Mouse (Mus musculus): ENCODE measurements around the gene Esrrb. TPM values are rescaled to one million over a fixed set of nuclear protein-coding genes. Genes with fewer than 3 reads are reported as not detected.
A peak's percentile ranks its signal among the peaks of the same experiment; 100 is the strongest.

The Esrrb gene
- polyA plus RNA-seq, 1 experiment from 2014 or later: 3.7 TPM

GRCm38 (mm10) chr12:86473630-86474029 is 112.7 kb downstream of the Esrrb start:
- no peaks in the 10 kb centered on the region for H3K36me3 ChIP-seq (ENCODE audit: control insufficient read depth, insufficient read depth, low read length)
- no peak overlapping the region for H3K27ac ChIP-seq (ENCODE audit: low read depth, low read length)
- no peak overlapping the region for H3K9ac ChIP-seq (replicated peaks; ENCODE audit: low read depth, low read length)
- H3K27me3 ChIP-seq (ENCODE audit: control insufficient read depth, insufficient read depth, low read length): no peaks in the 10 kb centered on the region
- H3K9me3 ChIP-seq (ENCODE audit: control insufficient read depth, low read length): no peaks in the 10 kb centered on the region
- H3K4me2 ChIP-seq (ENCODE audit: low read depth, low read length): no peak overlapping the region
- H3K4me3 ChIP-seq (ENCODE audit: low read depth, low read length): no peak overlapping the region
- 77% methylated on average over 12 of the region's 12 CpGs for WGBS
- ATAC-seq (ENCODE audit: low read depth): no peak
- no peaks in the 10 kb centered on the region for H3K4me1 ChIP-seq (ENCODE audit: control insufficient read depth, insufficient read depth, low read length)

- no peak for ATAC-seq (ENCODE audit: low read depth)
- H3K27ac ChIP-seq (ENCODE audit: low read depth, low read length): no peak overlapping the region
- 81% methylated on average over 7 of the region's 7 CpGs for WGBS
Measured at GRCm38 (mm10) chr12:86475994-86476393, 115.1 kb downstream of the Esrrb start.

GRCm38 (mm10) chr12:86478908-86479307 is 118.0 kb downstream of the Esrrb start:
- WGBS: 74% methylated on average over 5 of the region's 5 CpGs
- Histone ChIP-seq H3K36me3 (ENCODE audit: control insufficient read depth, insufficient read depth, low read length) (no peaks in the 10 kb centered on the region), H3K27me3 (ENCODE audit: control insufficient read depth, insufficient read depth, low read length) (no peaks in the 10 kb centered on the region), H3K4me3 (ENCODE audit: low read depth, low read length) (no peak overlapping the region), H3K27ac (ENCODE audit: low read depth, low read length) (no peak overlapping the region), H3K9ac (replicated peaks; ENCODE audit: low read depth, low read length) (no peak overlapping the region), H3K4me2 (ENCODE audit: low read depth, low read length) (no peak overlapping the region), H3K4me1 (ENCODE audit: control insufficient read depth, insufficient read depth, low read length) (no peaks in the 10 kb centered on the region), H3K9me3 (ENCODE audit: control insufficient read depth, low read length) (no peaks in the 10 kb centered on the region)
- ATAC-seq (ENCODE audit: low read depth): no peak

More at GRCm38 (mm10) chr12:86475994-86476393, 115.1 kb downstream of the Esrrb start:
- no peaks in the 10 kb centered on the region for H3K4me1 ChIP-seq (ENCODE audit: control insufficient read depth, insufficient read depth, low read length)
- H3K27me3 ChIP-seq (ENCODE audit: control insufficient read depth, insufficient read depth, low read length): no peaks in the 10 kb centered on the region
- H3K4me3 ChIP-seq (ENCODE audit: low read depth, low read length): no peak overlapping the region
- no peak overlapping the region for H3K4me2 ChIP-seq (ENCODE audit: low read depth, low read length)
- H3K9ac ChIP-seq (replicated peaks; ENCODE audit: low read depth, low read length): no peak overlapping the region
- no peaks in the 10 kb centered on the region for H3K9me3 ChIP-seq (ENCODE audit: control insufficient read depth, low read length)
- no peaks in the 10 kb centered on the region for H3K36me3 ChIP-seq (ENCODE audit: control insufficient read depth, insufficient read depth, low read length)

- H3K27me3 ChIP-seq (ENCODE audit: control insufficient read depth, insufficient read depth, low read length): no peaks in the 10 kb centered on the region
- H3K4me3 ChIP-seq (ENCODE audit: low read depth, low read length): no peak overlapping the region
- H3K4me1 ChIP-seq (ENCODE audit: control insufficient read depth, insufficient read depth, low read length): no peaks in the 10 kb centered on the region
- H3K9me3 ChIP-seq (ENCODE audit: control insufficient read depth, low read length): no peaks in the 10 kb centered on the region
- no peaks in the 10 kb centered on the region for H3K36me3 ChIP-seq (ENCODE audit: control insufficient read depth, insufficient read depth, low read length)
- 86% methylated on average over 6 of the region's 6 CpGs for WGBS
- no peak overlapping the region for H3K9ac ChIP-seq (replicated peaks; ENCODE audit: low read depth, low read length)
- no peak overlapping the region for H3K4me2 ChIP-seq (ENCODE audit: low read depth, low read length)
- ATAC-seq (ENCODE audit: low read depth): no peak
- no peak overlapping the region for H3K27ac ChIP-seq (ENCODE audit: low read depth, low read length)
Measured at GRCm38 (mm10) chr12:86482029-86482428, 121.1 kb downstream of the Esrrb start.

- Histone ChIP-seq H3K27me3 (ENCODE audit: control insufficient read depth, insufficient read depth, low read length) (no peaks in the 10 kb centered on the region), H3K4me1 (ENCODE audit: control insufficient read depth, insufficient read depth, low read length) (no peaks in the 10 kb centered on the region), H3K9ac (replicated peaks; ENCODE audit: low read depth, low read length) (no peak overlapping the region), H3K27ac (ENCODE audit: low read depth, low read length) (no peak overlapping the region), H3K36me3 (ENCODE audit: control insufficient read depth, insufficient read depth, low read length) (no peaks in the 10 kb centered on the region), H3K4me2 (ENCODE audit: low read depth, low read length) (no peak overlapping the region), H3K9me3 (ENCODE audit: control insufficient read depth, low read length) (no peaks in the 10 kb centered on the region), H3K4me3 (ENCODE audit: low read depth, low read length) (no peak overlapping the region)
- 46% methylated on average over 5 of the region's 5 CpGs for WGBS
- ATAC-seq (ENCODE audit: low read depth): no peak
Measured at GRCm38 (mm10) chr12:86483413-86483841, 122.5 kb downstream of the Esrrb start.

GRCm38 (mm10) chr12:86488005-86488404 is 127.1 kb downstream of the Esrrb start:
- Histone ChIP-seq H3K9me3 (ENCODE audit: control insufficient read depth, low read length) (no peaks in the 10 kb centered on the region), H3K27me3 (ENCODE audit: control insufficient read depth, insufficient read depth, low read length) (no peaks in the 10 kb centered on the region)

GRCm38 (mm10) chr12:86490052-86490451 is 129.1 kb downstream of the Esrrb start:
- no peaks in the 10 kb centered on the region for H3K9me3 ChIP-seq (ENCODE audit: control insufficient read depth, low read length)
- no peak for ATAC-seq (ENCODE audit: low read depth)
- WGBS: 52% methylated on average over 5 of the region's 5 CpGs

More at GRCm38 (mm10) chr12:86488005-86488404, 127.1 kb downstream of the Esrrb start:
- H3K4me3 ChIP-seq (ENCODE audit: low read depth, low read length): no peak overlapping the region
- no peak overlapping the region for H3K4me2 ChIP-seq (ENCODE audit: low read depth, low read length)
- no peaks in the 10 kb centered on the region for H3K36me3 ChIP-seq (ENCODE audit: control insufficient read depth, insufficient read depth, low read length)
- 81% methylated on average over 3 of the region's 3 CpGs for WGBS
- no peak for ATAC-seq (ENCODE audit: low read depth)
- no peak overlapping the region for H3K9ac ChIP-seq (replicated peaks; ENCODE audit: low read depth, low read length)
- 0 out of 2 replicates have a peak, but pooled peaks cover 3% of the 10 kb centered on the region for H3K4me1 ChIP-seq (ENCODE audit: control insufficient read depth, insufficient read depth, low read length)
- no peak overlapping the region for H3K27ac ChIP-seq (ENCODE audit: low read depth, low read length)

GRCm38 (mm10) chr12:86491500-86491899 is 130.6 kb downstream of the Esrrb start:
- WGBS: 71% methylated on average over 3 of the region's 3 CpGs
- Histone ChIP-seq H3K9ac (replicated peaks; ENCODE audit: low read depth, low read length) (no peak overlapping the region), H3K27me3 (ENCODE audit: control insufficient read depth, insufficient read depth, low read length) (no peaks in the 10 kb centered on the region), H3K9me3 (ENCODE audit: control insufficient read depth, low read length) (no peaks in the 10 kb centered on the region), H3K27ac (ENCODE audit: low read depth, low read length) (no peak overlapping the region), H3K4me3 (ENCODE audit: low read depth, low read length) (no peak overlapping the region), H3K36me3 (ENCODE audit: control insufficient read depth, insufficient read depth, low read length) (no peaks in the 10 kb centered on the region), H3K4me2 (ENCODE audit: low read depth, low read length) (no peak overlapping the region), H3K4me1 (ENCODE audit: control insufficient read depth, insufficient read depth, low read length) (0 out of 2 replicates have a peak, but pooled peaks cover 3% of the 10 kb centered on the region)
- no peak for ATAC-seq (ENCODE audit: low read depth)

More at GRCm38 (mm10) chr12:86490052-86490451, 129.1 kb downstream of the Esrrb start:
- no peaks in the 10 kb centered on the region for H3K27me3 ChIP-seq (ENCODE audit: control insufficient read depth, insufficient read depth, low read length)
- no peak overlapping the region for H3K4me3 ChIP-seq (ENCODE audit: low read depth, low read length)
- H3K27ac ChIP-seq (ENCODE audit: low read depth, low read length): no peak overlapping the region
- 0 out of 2 replicates have a peak, but pooled peaks cover 3% of the 10 kb centered on the region for H3K4me1 ChIP-seq (ENCODE audit: control insufficient read depth, insufficient read depth, low read length)
- no peak overlapping the region for H3K9ac ChIP-seq (replicated peaks; ENCODE audit: low read depth, low read length)
- no peaks in the 10 kb centered on the region for H3K36me3 ChIP-seq (ENCODE audit: control insufficient read depth, insufficient read depth, low read length)
- H3K4me2 ChIP-seq (ENCODE audit: low read depth, low read length): no peak overlapping the region

- 0 out of 2 replicates have a peak, but pooled peaks cover 3% of the 10 kb centered on the region for H3K4me1 ChIP-seq (ENCODE audit: control insufficient read depth, insufficient read depth, low read length)
- no peak overlapping the region for H3K27ac ChIP-seq (ENCODE audit: low read depth, low read length)
- no peaks in the 10 kb centered on the region for H3K27me3 ChIP-seq (ENCODE audit: control insufficient read depth, insufficient read depth, low read length)
- H3K9me3 ChIP-seq (ENCODE audit: control insufficient read depth, low read length): no peaks in the 10 kb centered on the region
- no peaks in the 10 kb centered on the region for H3K36me3 ChIP-seq (ENCODE audit: control insufficient read depth, insufficient read depth, low read length)
- 29% methylated on average over 9 of the region's 9 CpGs for WGBS
- H3K4me2 ChIP-seq (ENCODE audit: low read depth, low read length): no peak overlapping the region
- ATAC-seq (ENCODE audit: low read depth): peak; percentile 31; the same call in 1 of the 2 replicates
- H3K4me3 ChIP-seq (ENCODE audit: low read depth, low read length): no peak overlapping the region
- H3K9ac ChIP-seq (replicated peaks; ENCODE audit: low read depth, low read length): no peak overlapping the region
Measured at GRCm38 (mm10) chr12:86492822-86493221, 131.9 kb downstream of the Esrrb start.

Measured in neural tube, embryonic 14.5 days (tissue).